Mouse (Mus musculus) layer of hippocampus, adult 2 months (tissue): Measurements from ENCODE around the gene Erfe. TPM values are rescaled to one million over a fixed set of nuclear protein-coding genes. Genes with fewer than 3 reads are reported as not detected.

Experiments
- DNase-seq, 2 experiments: peaks; one replicate each; pipeline ENCODE4 v3.0.0; 2022; ENCODE audit warnings: low spot score in 2 of 2
- H3K27ac ChIP-seq: fragments of 200-600 bp; 2 replicates; pipeline ENCODE4 v1.8.1; 2022
- H3K4me3 ChIP-seq: fragments of 200-600 bp; 2 replicates; pipeline ENCODE4 v1.8.1; 2022; ENCODE audit warnings: mild to moderate bottlenecking
- CTCF ChIP-seq: fragments of 200-600 bp; conservative IDR thresholded peaks from 2 replicates; pipeline ENCODE4 v1.8.1; 2022; ENCODE audit warnings: antibody characterized with exemption, mild to moderate bottlenecking, moderate library complexity
- total RNA-seq, 2 experiments: library from RNA; stranded (reverse); gene quantifications; 2 replicates each; pipeline ENCODE4 v1.2.3; 2021

Erfe gene
- total RNA-seq, 2 experiments from 2014 or later = not detected

DNA sequence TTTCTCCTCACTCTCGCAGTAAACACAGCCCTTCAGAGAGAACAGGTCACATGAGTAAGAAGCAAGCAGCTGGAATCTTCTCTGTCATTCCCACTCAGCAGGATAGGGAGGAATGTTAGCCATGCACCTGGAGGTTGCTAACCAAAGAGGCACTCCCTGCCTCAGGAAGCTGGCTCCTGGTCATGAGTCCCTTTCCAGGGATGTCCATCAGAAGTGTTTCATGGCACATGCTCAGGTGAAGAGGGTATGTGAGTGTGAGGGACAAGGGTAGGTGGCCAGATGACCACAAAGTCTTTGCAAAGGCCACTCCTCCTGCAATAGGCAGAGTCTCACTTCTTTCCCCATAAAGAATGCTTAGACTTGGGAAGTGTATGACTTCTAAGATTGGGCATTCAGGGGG, 51.8 kb downstream of the Erfe start:
- DNase-seq = no peak
- TF ChIP-seq CTCF = no peak
- H3K27ac ChIP-seq = no peak overlapping the region

GRCm38 (mm10) chr1:91419862-91420600, 53.8 kb downstream of the Erfe start:
- Histone ChIP-seq H3K27ac (no peak overlapping the region), H3K4me3 (no peak overlapping the region)
- no peak for DNase-seq
- TF ChIP-seq CTCF = no peak

More for the DNA sequence above, 51.8 kb downstream of the Erfe start:
- H3K4me3 ChIP-seq = no peak overlapping the region

DNA sequence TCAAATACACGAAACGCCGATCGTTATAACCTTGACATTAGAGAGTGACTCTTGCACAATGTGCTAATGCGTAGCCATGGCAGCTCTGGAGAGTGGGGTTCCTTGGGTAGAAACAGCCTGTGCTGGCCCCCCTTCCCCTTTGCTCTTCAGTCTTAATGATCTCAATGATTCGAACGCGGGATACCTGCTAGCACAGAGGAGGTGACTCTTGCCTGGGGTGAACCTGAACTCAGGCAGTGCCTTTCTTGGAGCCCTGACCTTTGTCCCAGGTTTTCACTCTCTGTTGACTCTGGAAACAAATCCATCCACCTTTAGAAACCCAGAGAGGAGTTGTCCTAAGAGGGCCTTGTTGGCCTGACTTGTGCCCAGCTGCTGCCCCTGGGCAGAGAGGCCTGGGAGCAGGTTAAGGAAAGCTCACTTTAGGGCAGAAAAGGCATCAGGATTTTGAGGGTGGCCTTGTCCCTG, 54.4 kb downstream of the Erfe start:
- no peak for TF ChIP-seq CTCF
- no peak for DNase-seq

More for the DNA sequence above, 54.4 kb downstream of the Erfe start:
- Histone ChIP-seq H3K27ac (no peak overlapping the region), H3K4me3 (no peak overlapping the region)

Other genes starting within 250 kb of the Erfe start
- gene Rbm44, start 221.3 kb upstream of the Erfe start, total RNA-seq = not detected
- 10 to 100 TPM; 57.2 to 61.5 TPM for gene Ramp1, start 186.6 kb upstream of the Erfe start, total RNA-seq
- 10 to 100 TPM; 44.9 to 50.7 TPM for gene Ube2f, start 116.1 kb upstream of the Erfe start, total RNA-seq
- gene Scly, start 68.1 kb upstream of the Erfe start, total RNA-seq = 10 to 100 TPM; 21.1 to 21.7 TPM
- under 1 TPM; 0.05 to 0.10 TPM for gene Espnl, start 44.4 kb upstream of the Erfe start, total RNA-seq
- gene Klhl30, start 15.4 kb upstream of the Erfe start, total RNA-seq = under 1 TPM in 1 of 2 experiments, not detected in 1; 0.15 TPM
- gene Ilkap, start 32.4 kb downstream of the Erfe start, total RNA-seq = 10 to 100 TPM; 66.6 to 67.9 TPM
- 10 to 100 TPM; 15.4 to 15.7 TPM for gene Hes6, start 47.6 kb downstream of the Erfe start, total RNA-seq
- gene Per2, start 92.9 kb downstream of the Erfe start, total RNA-seq = 10 to 100 TPM; 21.2 to 27.5 TPM
- 10 to 100 TPM; 11.0 to 13.6 TPM for gene Traf3ip1, start 128.2 kb downstream of the Erfe start, total RNA-seq
- gene Asb1, start 174.1 kb downstream of the Erfe start, total RNA-seq = 10 to 100 TPM; 32.4 to 40.1 TPM